Mouse (Mus musculus): ENCODE data around the gene Nyap2. TPM values are rescaled to one million over a fixed set of nuclear protein-coding genes. Genes with fewer than 3 reads are reported as not detected.

Gene Nyap2
- polyA plus RNA-seq, 1 experiment from 2014 or later = 0.46 TPM

- DNase-seq (ENCODE audit: low spot score) = no peak
- 82% methylated on average over 8 of the region's 8 CpGs for WGBS
- no peaks in the 10 kb centered on the region for H3K9me3 ChIP-seq (replicated peaks; ENCODE audit: control insufficient read depth, low read length)
- ATAC-seq (replicated peaks; ENCODE audit: insufficient number of reproducible peaks, low FRiP score, low TSS enrichment, low read depth) = no peak
- no peaks in the 10 kb centered on the region for H3K27me3 ChIP-seq (ENCODE audit: control insufficient read depth, insufficient read depth, low read length)
- H3K4me3 ChIP-seq (ENCODE audit: low read depth, low read length) = no peak overlapping the region
- H3K27ac ChIP-seq (replicated peaks; ENCODE audit: low read depth, low read length) = no peak overlapping the region
- no peaks in the 10 kb centered on the region for H3K4me1 ChIP-seq (ENCODE audit: control insufficient read depth, insufficient read depth, low read length)
- H3K4me2 ChIP-seq (ENCODE audit: low read depth, low read length) = no peak overlapping the region
- no peak overlapping the region for H3K9ac ChIP-seq (replicated peaks; ENCODE audit: low read length)
- H3K36me3 ChIP-seq (replicated peaks; ENCODE audit: control insufficient read depth, insufficient read depth, low read depth, low read length) = no peaks in the 10 kb centered on the region
These were observed 55.4 kb downstream of the Nyap2 start for GRCm38 (mm10) chr1:81132007-81132712.

- no peak overlapping the region for H3K27ac ChIP-seq (replicated peaks; ENCODE audit: low read depth, low read length)
- DNase-seq (ENCODE audit: low spot score) = no peak
- no peaks in the 10 kb centered on the region for H3K27me3 ChIP-seq (ENCODE audit: control insufficient read depth, insufficient read depth, low read length)
- ATAC-seq (replicated peaks; ENCODE audit: insufficient number of reproducible peaks, low FRiP score, low TSS enrichment, low read depth) = no peak
- no peaks in the 10 kb centered on the region for H3K4me1 ChIP-seq (ENCODE audit: control insufficient read depth, insufficient read depth, low read length)
- no peak overlapping the region for H3K4me3 ChIP-seq (ENCODE audit: low read depth, low read length)
- no peak overlapping the region for H3K9ac ChIP-seq (replicated peaks; ENCODE audit: low read length)
- H3K4me2 ChIP-seq (ENCODE audit: low read depth, low read length) = no peak overlapping the region
- no peaks in the 10 kb centered on the region for H3K9me3 ChIP-seq (replicated peaks; ENCODE audit: control insufficient read depth, low read length)
- no peaks in the 10 kb centered on the region for H3K36me3 ChIP-seq (replicated peaks; ENCODE audit: control insufficient read depth, insufficient read depth, low read depth, low read length)
These were observed 67.1 kb downstream of the Nyap2 start for GRCm38 (mm10) chr1:81143855-81144254.

- no peak overlapping the region for H3K4me3 ChIP-seq (ENCODE audit: low read depth, low read length)
- no peak overlapping the region for H3K4me2 ChIP-seq (ENCODE audit: low read depth, low read length)
- DNase-seq (ENCODE audit: low spot score) (no peak), ATAC-seq (replicated peaks; ENCODE audit: insufficient number of reproducible peaks, low FRiP score, low TSS enrichment, low read depth) (no peak)
- no peaks in the 10 kb centered on the region for H3K27me3 ChIP-seq (ENCODE audit: control insufficient read depth, insufficient read depth, low read length)
- no peaks in the 10 kb centered on the region for H3K4me1 ChIP-seq (ENCODE audit: control insufficient read depth, insufficient read depth, low read length)
- no peak overlapping the region for H3K9ac ChIP-seq (replicated peaks; ENCODE audit: low read length)
- no peaks in the 10 kb centered on the region for H3K36me3 ChIP-seq (replicated peaks; ENCODE audit: control insufficient read depth, insufficient read depth, low read depth, low read length)
- no peak overlapping the region for H3K27ac ChIP-seq (replicated peaks; ENCODE audit: low read depth, low read length)
- H3K9me3 ChIP-seq (replicated peaks; ENCODE audit: control insufficient read depth, low read length) = no peaks in the 10 kb centered on the region
These were observed 68.8 kb downstream of the Nyap2 start for GRCm38 (mm10) chr1:81145576-81145975.

- ATAC-seq (replicated peaks; ENCODE audit: insufficient number of reproducible peaks, low FRiP score, low TSS enrichment, low read depth) = no peak
- H3K4me2 ChIP-seq (ENCODE audit: low read depth, low read length) = no peak overlapping the region
- WGBS = 62% methylated on average over 3 of the region's 3 CpGs
- no peak for DNase-seq (ENCODE audit: low spot score)
- no peak overlapping the region for H3K9ac ChIP-seq (replicated peaks; ENCODE audit: low read length)
- no peaks in the 10 kb centered on the region for H3K4me1 ChIP-seq (ENCODE audit: control insufficient read depth, insufficient read depth, low read length)
- H3K9me3 ChIP-seq (replicated peaks; ENCODE audit: control insufficient read depth, low read length) = no peaks in the 10 kb centered on the region
- no peaks in the 10 kb centered on the region for H3K36me3 ChIP-seq (replicated peaks; ENCODE audit: control insufficient read depth, insufficient read depth, low read depth, low read length)
- H3K27me3 ChIP-seq (ENCODE audit: control insufficient read depth, insufficient read depth, low read length) = no peaks in the 10 kb centered on the region
- no peak overlapping the region for H3K4me3 ChIP-seq (ENCODE audit: low read depth, low read length)
- no peak overlapping the region for H3K27ac ChIP-seq (replicated peaks; ENCODE audit: low read depth, low read length)
These were observed 92.5 kb downstream of the Nyap2 start for GRCm38 (mm10) chr1:81169245-81169644.

- no peaks in the 10 kb centered on the region for H3K36me3 ChIP-seq (replicated peaks; ENCODE audit: control insufficient read depth, insufficient read depth, low read depth, low read length)
- no peak overlapping the region for H3K9ac ChIP-seq (replicated peaks; ENCODE audit: low read length)
- H3K9me3 ChIP-seq (replicated peaks; ENCODE audit: control insufficient read depth, low read length) = no peaks in the 10 kb centered on the region
- ATAC-seq (replicated peaks; ENCODE audit: insufficient number of reproducible peaks, low FRiP score, low TSS enrichment, low read depth) (no peak), DNase-seq (ENCODE audit: low spot score) (no peak)
- no peak overlapping the region for H3K4me2 ChIP-seq (ENCODE audit: low read depth, low read length)
- H3K4me3 ChIP-seq (ENCODE audit: low read depth, low read length) = no peak overlapping the region
- H3K27me3 ChIP-seq (ENCODE audit: control insufficient read depth, insufficient read depth, low read length) = no peaks in the 10 kb centered on the region
- H3K27ac ChIP-seq (replicated peaks; ENCODE audit: low read depth, low read length) = no peak overlapping the region
- no peaks in the 10 kb centered on the region for H3K4me1 ChIP-seq (ENCODE audit: control insufficient read depth, insufficient read depth, low read length)
These were observed 96.0 kb downstream of the Nyap2 start for GRCm38 (mm10) chr1:81172703-81173102.

GRCm38 (mm10) chr1:81173303-81173702 is 96.6 kb downstream of the Nyap2 start:
- Histone ChIP-seq H3K9ac (replicated peaks; ENCODE audit: low read length) (no peak overlapping the region), H3K4me1 (ENCODE audit: control insufficient read depth, insufficient read depth, low read length) (no peaks in the 10 kb centered on the region), H3K4me2 (ENCODE audit: low read depth, low read length) (no peak overlapping the region), H3K27ac (replicated peaks; ENCODE audit: low read depth, low read length) (no peak overlapping the region), H3K4me3 (ENCODE audit: low read depth, low read length) (no peak overlapping the region), H3K9me3 (replicated peaks; ENCODE audit: control insufficient read depth, low read length) (no peaks in the 10 kb centered on the region), H3K27me3 (ENCODE audit: control insufficient read depth, insufficient read depth, low read length) (no peaks in the 10 kb centered on the region), H3K36me3 (replicated peaks; ENCODE audit: control insufficient read depth, insufficient read depth, low read depth, low read length) (no peaks in the 10 kb centered on the region)
- DNase-seq (ENCODE audit: low spot score) (no peak), ATAC-seq (replicated peaks; ENCODE audit: insufficient number of reproducible peaks, low FRiP score, low TSS enrichment, low read depth) (no peak)
- WGBS = 75% methylated on average over 1 of the region's 1 CpGs

GRCm38 (mm10) chr1:81179725-81180124 is 103.0 kb downstream of the Nyap2 start:
- no peak for DNase-seq (ENCODE audit: low spot score)
- 86% methylated on average over 4 of the region's 4 CpGs for WGBS
- Histone ChIP-seq H3K27me3 (ENCODE audit: control insufficient read depth, insufficient read depth, low read length) (no peaks in the 10 kb centered on the region), H3K9ac (replicated peaks; ENCODE audit: low read length) (no peak overlapping the region), H3K4me1 (ENCODE audit: control insufficient read depth, insufficient read depth, low read length) (no peaks in the 10 kb centered on the region), H3K9me3 (replicated peaks; ENCODE audit: control insufficient read depth, low read length) (no peaks in the 10 kb centered on the region), H3K4me2 (ENCODE audit: low read depth, low read length) (no peak overlapping the region), H3K4me3 (ENCODE audit: low read depth, low read length) (no peak overlapping the region), H3K27ac (replicated peaks; ENCODE audit: low read depth, low read length) (no peak overlapping the region), H3K36me3 (replicated peaks; ENCODE audit: control insufficient read depth, insufficient read depth, low read depth, low read length) (no peaks in the 10 kb centered on the region)
- ATAC-seq (replicated peaks; ENCODE audit: insufficient number of reproducible peaks, low FRiP score, low TSS enrichment, low read depth) = no peak

GRCm38 (mm10) chr1:81180686-81181085 is 103.9 kb downstream of the Nyap2 start:
- Histone ChIP-seq H3K27me3 (ENCODE audit: control insufficient read depth, insufficient read depth, low read length) (no peaks in the 10 kb centered on the region), H3K27ac (replicated peaks; ENCODE audit: low read depth, low read length) (no peak overlapping the region), H3K36me3 (replicated peaks; ENCODE audit: control insufficient read depth, insufficient read depth, low read depth, low read length) (no peaks in the 10 kb centered on the region), H3K4me2 (ENCODE audit: low read depth, low read length) (no peak overlapping the region), H3K4me3 (ENCODE audit: low read depth, low read length) (no peak overlapping the region), H3K9me3 (replicated peaks; ENCODE audit: control insufficient read depth, low read length) (no peaks in the 10 kb centered on the region), H3K4me1 (ENCODE audit: control insufficient read depth, insufficient read depth, low read length) (no peaks in the 10 kb centered on the region), H3K9ac (replicated peaks; ENCODE audit: low read length) (no peak overlapping the region)
- 82% methylated on average over 3 of the region's 3 CpGs for WGBS
- DNase-seq (ENCODE audit: low spot score) (no peak), ATAC-seq (replicated peaks; ENCODE audit: insufficient number of reproducible peaks, low FRiP score, low TSS enrichment, low read depth) (no peak)
